Mouse (Mus musculus): ENCODE results near the gene Grid2.

Grid2 gene

DNA sequence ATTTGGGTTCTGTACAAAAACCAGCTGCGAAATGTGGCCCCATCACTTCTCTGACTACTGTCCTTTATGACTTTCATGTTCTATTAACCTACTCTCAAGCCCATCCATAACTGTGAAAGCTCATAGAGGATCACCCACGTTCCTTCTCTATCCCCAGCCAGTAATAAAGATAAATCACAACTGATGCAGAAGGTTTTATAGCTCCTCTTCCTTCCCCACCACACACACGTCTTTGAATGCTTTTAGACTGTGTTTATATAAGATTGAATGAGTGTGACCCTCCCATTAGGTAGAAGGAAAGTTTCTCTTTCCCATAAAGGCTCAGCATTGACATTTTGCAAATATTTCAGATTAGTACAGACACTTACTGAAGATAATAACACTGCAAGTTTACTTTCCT lies 1350.1 kb downstream of the Grid2 start:
- in situ Hi-C loops (cut with MseI, MboI) = no loop called here

- in situ Hi-C loops (cut with MseI, MboI) = no loop called here
Observed at GRCm38 (mm10) chr6:64607041-64607440, 1351.4 kb downstream of the Grid2 start.

GRCm38 (mm10) chr6:64607942-64608341 lies 1352.3 kb downstream of the Grid2 start:
- in situ Hi-C loops (cut with MseI, MboI) = no loop called here

DNA sequence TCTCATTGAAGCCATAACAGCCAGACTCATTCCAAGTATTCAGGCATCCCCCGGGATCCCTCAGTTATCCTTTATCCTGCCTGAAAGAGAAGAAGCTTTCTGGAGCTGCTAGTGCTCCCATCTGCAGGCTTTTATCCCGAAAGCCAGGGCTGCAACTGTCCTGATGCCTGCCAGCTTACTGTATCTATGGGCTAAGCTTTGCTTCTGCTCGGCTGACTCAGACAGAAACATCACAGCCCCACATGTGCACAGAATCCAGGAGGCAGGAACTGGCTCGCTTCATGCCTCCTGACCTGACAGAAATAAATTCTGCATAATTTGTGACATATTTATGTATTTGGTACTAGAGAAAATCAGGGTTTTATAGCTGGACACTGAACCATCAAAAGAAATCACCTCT lies 1361.2 kb downstream of the Grid2 start:
- in situ Hi-C loops (cut with MseI, MboI) = no loop called here

DNA sequence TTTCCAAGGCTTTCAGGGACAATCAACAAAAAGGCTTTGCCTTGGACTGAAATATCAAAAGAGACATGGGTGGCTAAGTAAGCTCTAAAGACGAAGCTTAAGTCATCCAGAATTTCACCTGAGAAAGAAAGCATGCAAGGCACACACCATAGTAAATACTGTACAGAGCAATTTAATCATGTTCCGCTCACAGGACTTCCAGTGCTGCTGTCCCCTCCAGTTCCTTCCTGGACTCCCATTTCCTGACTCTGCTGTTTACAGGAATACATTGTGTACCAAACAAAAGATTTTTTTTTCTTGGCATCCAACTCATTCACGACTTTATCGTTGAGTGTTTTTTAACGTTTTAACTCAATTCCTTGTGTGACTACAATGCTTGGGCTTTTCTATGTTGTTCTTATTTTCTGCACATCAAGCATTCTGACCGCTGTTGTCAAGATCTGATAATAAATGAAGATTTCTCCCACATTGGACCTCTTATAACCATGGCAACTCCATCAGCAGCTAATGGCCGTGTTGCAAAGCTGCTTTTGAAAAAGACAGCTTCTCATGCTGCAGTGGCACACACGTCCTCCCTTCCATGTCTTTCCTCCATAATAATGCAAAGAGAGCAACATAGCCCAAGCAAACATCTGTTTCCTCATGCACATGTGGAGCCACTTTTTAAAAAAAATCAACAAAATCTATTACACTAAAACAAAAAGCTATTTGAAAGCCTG lies 1361.9 kb downstream of the Grid2 start:
- in situ Hi-C loops (cut with MseI, MboI) = no loop called here

DNA sequence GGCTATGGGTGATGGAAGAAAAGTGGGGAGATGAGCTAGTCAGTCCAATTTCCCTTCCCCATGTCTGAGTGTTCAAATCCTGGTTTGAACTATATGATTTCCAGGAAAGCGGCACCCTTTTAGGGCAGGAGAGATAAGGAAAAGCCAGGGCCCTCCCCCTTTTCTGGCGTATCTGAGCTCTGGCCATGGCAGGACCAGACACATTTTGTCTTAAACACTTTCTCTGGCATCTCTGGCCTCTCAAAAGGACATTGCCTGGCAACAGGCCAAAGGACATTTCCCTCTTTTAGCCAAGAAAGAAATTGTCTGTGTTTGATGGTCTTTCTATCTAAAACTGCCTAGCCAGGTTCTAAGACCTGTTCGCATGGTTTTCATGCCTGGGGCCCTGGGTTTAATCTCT lies 1367.7 kb downstream of the Grid2 start:
- in situ Hi-C loops (cut with MseI, MboI) = no loop called here

DNA sequence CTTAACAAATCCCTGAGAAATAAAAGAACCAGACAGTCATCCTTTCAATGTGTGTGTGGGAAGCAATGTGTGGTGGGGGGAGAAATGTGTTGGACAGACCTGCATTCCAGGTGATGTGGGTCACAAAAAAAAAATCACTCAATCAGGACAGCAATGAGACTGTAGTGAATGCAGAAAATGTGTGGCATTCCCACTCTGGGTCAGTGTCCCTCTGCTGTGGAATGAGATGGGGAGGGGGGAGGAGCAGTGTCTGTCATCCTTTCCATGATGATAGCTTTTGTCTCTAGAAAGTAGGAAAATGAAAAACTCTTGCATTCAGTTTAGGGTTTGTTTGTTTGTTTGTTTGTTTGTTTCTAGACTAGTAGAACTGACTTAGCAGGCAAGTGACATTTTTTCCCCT lies 1392.0 kb downstream of the Grid2 start:
- in situ Hi-C loops (cut with MseI, MboI) = no loop called here

GRCm38 (mm10) chr6:64648196-64648595 lies 1392.5 kb downstream of the Grid2 start:
- in situ Hi-C loops (cut with MseI, MboI) = no loop called here

DNA sequence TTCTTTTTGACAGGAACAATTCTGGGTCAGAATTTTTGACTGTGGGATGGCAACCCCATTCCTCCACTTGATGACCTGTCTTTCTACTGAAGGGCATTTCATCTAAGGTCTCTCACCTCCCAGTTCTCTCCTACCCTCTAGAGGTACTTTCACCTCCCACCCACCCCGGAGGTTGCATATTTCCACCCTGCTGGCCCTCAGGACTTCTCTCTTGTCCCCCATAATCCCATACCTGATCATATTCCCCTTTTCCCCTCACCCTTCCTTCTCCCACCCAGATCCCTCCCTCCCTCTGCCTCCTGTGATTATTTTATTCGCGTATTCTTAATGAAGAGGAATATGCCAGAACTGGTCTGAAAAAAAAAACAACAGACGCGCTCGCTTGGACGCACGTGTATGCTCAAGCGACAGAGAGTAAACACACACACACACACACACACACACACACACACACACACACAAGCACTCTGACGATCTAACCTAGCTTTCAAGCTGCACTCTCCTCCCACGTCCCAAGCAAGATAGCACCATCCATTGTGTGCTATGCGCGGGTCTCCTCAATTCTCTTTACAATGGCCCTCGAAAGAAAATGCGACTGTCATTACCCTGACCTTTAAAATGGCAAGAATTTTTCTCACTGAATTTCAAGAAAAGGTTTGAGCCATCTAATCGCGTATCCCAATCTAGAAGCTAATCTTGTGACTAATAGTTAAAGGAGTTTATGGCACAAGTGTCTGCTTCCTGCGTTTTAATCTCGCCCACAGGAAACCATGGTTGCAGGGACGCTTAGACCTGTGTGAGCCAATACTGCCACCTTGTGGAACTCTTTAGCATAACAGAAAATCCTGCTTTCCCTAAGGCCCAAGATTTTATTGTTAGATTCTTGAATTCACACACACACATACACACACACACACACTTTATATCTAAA lies 1393.9 kb downstream of the Grid2 start:
- in situ Hi-C loops (cut with MseI, MboI) = no loop called here

DNA sequence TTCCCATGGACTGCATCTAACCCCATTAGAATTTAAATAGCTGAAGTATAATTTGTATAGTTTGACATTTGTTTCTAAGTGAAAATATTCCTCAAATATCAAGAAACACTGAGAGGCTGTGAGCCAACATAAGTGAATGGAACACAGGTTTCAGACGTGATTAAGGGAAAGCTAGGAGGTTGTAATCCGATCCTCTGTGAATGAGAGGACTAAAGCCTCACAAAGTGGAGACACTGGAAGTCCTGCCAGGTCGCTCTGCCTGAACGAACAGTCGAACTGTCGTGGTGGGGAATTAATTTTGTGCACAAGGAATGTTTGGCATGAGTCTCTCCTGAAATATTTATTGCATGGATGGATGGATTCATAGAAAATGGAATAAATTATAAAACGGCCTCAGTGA lies 1395.1 kb downstream of the Grid2 start:
- in situ Hi-C loops (cut with MseI, MboI) = no loop called here

- in situ Hi-C loops (cut with MseI, MboI) = no loop called here
Observed at GRCm38 (mm10) chr6:64671010-64671409, 1415.3 kb downstream of the Grid2 start.

DNA sequence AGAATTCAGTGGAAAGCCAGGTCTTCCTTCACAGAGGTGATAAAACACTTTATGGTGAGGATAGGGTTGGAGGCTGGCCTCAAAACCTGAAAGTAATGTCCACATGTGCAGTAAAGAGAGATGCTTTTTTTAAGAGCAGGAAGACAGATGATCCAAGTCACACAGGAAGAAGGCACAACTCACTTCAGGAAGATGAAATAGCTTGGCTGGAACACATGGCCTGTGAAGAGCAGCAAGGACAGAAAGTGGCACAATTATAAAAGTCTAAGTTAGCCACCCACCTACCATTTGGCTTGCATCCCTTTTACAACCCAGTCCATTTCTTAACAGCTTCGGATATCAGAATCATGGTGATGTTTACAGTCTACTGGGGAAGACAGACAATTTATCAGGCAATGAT lies 1423.1 kb downstream of the Grid2 start:
- in situ Hi-C loops (cut with MseI, MboI) = loop anchor here in 1 of 2 experiments (25.0 kb wide), 2 partner anchors 283 to 783 kb away; no protein-coding TSS in a partner anchor

DNA sequence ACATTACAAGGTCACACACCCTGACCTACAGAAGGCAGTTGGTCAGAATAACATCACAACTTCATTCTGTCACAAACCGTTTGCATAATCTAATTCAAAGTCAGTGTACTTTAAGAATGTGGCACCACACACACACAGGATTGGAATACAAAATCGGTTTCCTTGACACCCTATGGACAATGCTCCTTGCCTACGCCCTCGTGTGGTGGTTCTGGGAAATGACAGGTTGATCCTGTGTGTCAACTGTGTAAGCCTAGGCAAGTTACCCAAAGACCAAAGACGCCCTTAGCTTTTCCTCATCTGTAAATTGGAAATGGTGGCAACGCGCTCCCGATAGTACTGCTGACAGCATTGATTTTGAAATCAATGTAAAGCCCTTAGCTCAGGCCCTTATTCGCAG lies 1428.3 kb downstream of the Grid2 start:
- in situ Hi-C loops (cut with MseI, MboI) = loop anchor here (10.0 to 25.0 kb wide), 3 partner anchors 278 to 778 kb away; no protein-coding TSS in a partner anchor

DNA sequence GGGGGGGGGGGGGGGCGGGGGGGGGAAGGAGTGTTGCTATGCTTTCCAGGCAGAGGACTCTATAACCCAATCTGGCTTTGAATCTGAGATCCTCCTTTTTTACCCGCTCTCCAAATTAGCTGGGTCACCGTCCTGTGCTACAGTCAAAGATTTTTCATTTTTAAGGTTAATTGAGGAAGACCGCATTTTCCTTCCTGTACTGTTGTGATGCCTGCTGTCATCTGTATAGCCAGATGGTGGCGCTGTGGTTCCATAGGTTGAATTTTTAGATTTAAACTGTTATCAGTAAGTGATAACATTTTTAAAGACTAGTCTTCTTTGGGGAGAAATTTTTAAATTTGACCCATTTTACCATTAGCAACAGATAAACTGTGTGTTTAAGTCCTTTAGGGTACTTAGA lies 1429.3 kb downstream of the Grid2 start:
- in situ Hi-C loops (cut with MseI, MboI) = loop anchor here (10.0 to 25.0 kb wide), 3 partner anchors 277 to 777 kb away; no protein-coding TSS in a partner anchor

- in situ Hi-C loops (cut with MseI, MboI) = loop anchor here (10.0 to 25.0 kb wide), 3 partner anchors 274 to 774 kb away; no protein-coding TSS in a partner anchor
Observed at GRCm38 (mm10) chr6:64688181-64688944, 1432.7 kb downstream of the Grid2 start.

GRCm38 (mm10) chr6:64694688-64695087 lies 1439.0 kb downstream of the Grid2 start:
- in situ Hi-C loops (cut with MseI, MboI) = loop anchor here in 1 of 2 experiments (25.0 kb wide), 2 partner anchors 268 to 768 kb away; no protein-coding TSS in a partner anchor

GRCm38 (mm10) chr6:64703659-64704058 lies 1448.0 kb downstream of the Grid2 start:
- in situ Hi-C loops (cut with MseI, MboI) = no loop called here

GRCm38 (mm10) chr6:64727751-64728403 lies 1472.2 kb downstream of the Grid2 start:
- in situ Hi-C loops (cut with MseI, MboI) = no loop called here

DNA sequence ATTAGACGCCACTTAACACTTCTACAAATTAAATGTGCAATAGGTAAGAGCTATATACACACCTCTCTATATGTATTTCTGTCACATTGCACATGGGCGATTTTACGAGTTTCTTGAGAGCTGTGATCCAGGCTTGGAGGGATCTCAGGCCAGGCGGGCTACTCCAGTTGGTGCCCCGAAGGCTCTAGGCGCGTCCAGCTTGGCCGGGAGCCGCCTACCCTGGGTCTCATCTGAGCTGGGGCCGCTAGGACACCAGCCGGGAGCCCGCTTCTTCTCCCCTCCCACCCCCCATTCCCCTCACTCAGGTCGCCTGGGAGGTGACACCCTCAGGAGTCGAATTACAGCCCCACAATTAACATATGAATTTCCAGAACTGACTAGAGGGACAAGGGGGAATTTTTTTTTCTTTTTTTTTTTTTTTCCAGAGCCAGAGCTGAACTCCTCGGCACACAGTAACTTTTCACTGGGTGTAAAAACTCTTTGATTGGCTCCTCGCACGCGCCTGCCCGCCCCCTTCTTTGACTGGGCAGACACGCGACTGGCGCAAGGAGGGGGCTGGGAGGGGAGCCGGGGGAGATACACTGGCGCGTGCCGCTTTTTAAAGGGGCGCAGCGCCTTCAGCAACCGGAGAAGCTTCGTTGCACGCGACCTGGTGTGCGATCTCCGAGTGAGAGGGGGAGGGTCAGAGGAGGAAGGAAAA lies 1473.0 kb downstream of the Grid2 start, which contains the start of gene Atoh1:
TSS of gene Atoh1 (plus strand) at position 627 of the 700 bp plus-strand sequence.
- in situ Hi-C loops (cut with MseI, MboI) = no loop called here
